Mouse (Mus musculus) cortical plate, adult 2 months (tissue): ENCODE measurements around the gene Myh4. TPM values are rescaled to one million over a fixed set of nuclear protein-coding genes. Genes with fewer than 3 reads are reported as not detected.

Experiments used
- H3K27ac ChIP-seq: fragments of 200-500 bp; 2 replicates; pipeline ENCODE4 v1.5.1; 2012; ENCODE audit warnings: low read length, control low read depth, inconsistent platforms; ENCODE audit not compliant: insufficient read depth
- H3K4me1 ChIP-seq: fragments of 200-500 bp; 2 replicates; pipeline ENCODE4 v1.6.1; 2011; ENCODE audit warnings: low read length; ENCODE audit not compliant: control insufficient read depth, insufficient read depth
- H3K4me3 ChIP-seq: fragments of 200-500 bp; 2 replicates; pipeline ENCODE4 v1.5.1; 2011; ENCODE audit warnings: mild to moderate bottlenecking, low read length, control low read depth; ENCODE audit not compliant: insufficient read depth
- CTCF ChIP-seq: fragments of 200-500 bp; IDR thresholded peaks from 2 replicates; pipeline ENCODE4 v1.5.1; 2011; ENCODE audit warnings: mild to moderate bottlenecking, control low read depth, low read length; ENCODE audit not compliant: insufficient read depth; ENCODE audit errors: extremely low read depth
- POLR2A ChIP-seq: fragments of 200-500 bp; IDR thresholded peaks from 2 replicates; pipeline ENCODE4 v1.6.1; 2011; ENCODE audit warnings: mild to moderate bottlenecking, low read length, control low read depth; ENCODE audit not compliant: insufficient read depth; ENCODE audit errors: extremely low read depth
- polyA plus RNA-seq: library from polyadenylated mRNA; depleted of rRNA; stranded (reverse); fragments of >200 nt; gene quantifications from 2 replicates; pipeline ENCODE4 v1.2.3, GENCODE M21; 2012; rRNA removed

Myh4 gene
- 0.15 and 0.21 TPM in 2 replicates for polyA plus RNA-seq

DNA sequence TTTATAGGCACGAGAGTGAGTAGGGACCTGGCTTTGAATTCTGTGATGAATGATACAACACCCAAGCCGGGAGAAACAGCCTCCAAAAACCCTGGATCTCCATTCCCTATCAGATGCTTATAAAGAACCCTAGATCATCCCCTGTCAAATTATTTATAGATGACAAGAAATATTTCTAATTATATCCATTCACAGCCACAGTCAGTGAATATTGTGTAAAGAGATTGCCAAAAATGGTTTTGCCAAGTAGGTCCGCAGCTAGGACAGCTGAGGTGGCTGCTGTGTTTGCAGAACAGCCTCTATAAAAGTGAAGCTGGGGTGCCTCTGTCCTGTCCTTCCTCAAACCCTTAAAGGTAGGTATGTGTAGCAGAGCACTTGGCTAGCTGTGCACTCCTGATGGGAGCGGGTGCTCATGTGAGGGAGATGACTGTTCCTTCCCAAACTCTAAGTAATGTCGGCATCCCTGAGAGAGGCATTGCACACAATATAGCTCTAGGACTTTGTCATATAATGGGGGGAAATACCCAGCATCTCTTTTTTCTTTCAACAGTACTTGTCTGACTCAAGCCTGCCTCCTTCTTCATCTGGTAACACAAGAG is at the start of gene Myh4:
Myh4 (plus strand) TSS at position 549 of the 599 bp plus-strand sequence.
- TF ChIP-seq POLR2A (no peak), CTCF (no peak)
- Histone ChIP-seq H3K4me3 (no peak within 1 kb of the TSS), H3K4me1 (peaks cover 3% of the 10 kb centered on the region; the same call in 1 of the 2 replicates), H3K27ac (no peak within 1 kb of the TSS)

DNA sequence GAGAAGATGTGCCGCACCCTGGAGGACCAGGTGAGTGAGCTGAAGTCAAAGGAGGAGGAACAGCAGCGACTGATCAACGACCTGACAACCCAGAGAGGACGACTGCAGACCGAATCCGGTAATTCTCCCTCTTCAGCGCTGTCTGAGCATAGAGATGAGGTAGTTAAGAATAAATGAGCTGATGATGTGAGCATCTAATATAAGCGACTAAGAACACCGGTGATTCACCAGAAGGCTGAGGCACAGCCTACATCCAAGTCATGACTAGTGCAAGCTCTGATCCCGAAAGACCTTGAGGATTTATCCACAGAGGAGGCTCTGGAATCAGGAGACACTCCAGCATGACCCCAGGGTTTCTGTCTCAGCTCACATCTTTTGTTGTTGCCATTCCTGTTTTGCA is 47.5 kb upstream of the Myh4 start:
- TF ChIP-seq POLR2A (0 out of 2 replicates have a peak, but pooled peaks have one; percentile 29), CTCF (no peak)
- no peak overlapping the region for H3K4me3 ChIP-seq
- no peak overlapping the region for H3K27ac ChIP-seq
- peaks cover 2% of the 10 kb centered on the region for H3K4me1 ChIP-seq

DNA sequence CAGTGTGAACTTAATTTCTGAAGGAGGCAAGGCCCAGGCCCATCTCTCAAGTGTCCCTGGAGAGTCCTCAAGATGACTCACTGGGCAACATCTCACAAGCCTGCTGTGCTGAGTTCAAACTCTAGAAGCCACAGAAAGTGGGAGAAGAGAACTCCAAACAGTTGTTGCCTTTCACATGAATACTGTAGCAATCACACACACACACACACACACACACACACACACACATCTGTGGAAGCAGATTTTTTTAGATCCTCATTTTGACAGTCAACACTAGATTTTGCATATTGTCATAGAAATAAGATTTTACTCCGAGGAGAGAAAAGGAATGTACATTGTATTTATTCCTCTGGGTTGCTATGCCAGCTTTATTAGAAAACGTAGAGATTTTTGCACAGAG is 47.0 kb upstream of the Myh4 start:
- Histone ChIP-seq H3K4me1 (peaks cover 2% of the 10 kb centered on the region), H3K4me3 (no peak overlapping the region), H3K27ac (no peak overlapping the region)
- no peak for TF ChIP-seq POLR2A

DNA sequence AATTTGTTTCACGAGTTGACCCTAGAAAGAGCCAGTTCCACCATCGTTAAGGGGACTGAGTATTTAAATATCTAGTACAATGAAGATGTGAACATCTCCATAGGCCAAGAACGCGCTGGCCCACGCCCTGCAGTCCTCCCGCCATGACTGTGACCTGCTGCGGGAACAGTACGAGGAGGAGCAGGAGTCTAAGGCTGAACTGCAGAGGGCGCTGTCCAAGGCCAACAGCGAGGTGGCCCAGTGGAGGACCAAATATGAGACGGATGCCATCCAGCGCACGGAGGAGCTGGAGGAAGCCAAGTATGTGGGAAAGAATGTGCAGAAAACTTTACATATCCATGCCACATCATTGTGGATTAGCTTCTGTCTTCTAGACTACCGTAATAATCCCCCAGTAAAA is 46.3 kb upstream of the Myh4 start:
- no peak for TF ChIP-seq CTCF
- no peak for TF ChIP-seq POLR2A
- no peak overlapping the region for H3K27ac ChIP-seq
- peaks cover 2% of the 10 kb centered on the region for H3K4me1 ChIP-seq
- no peak overlapping the region for H3K4me3 ChIP-seq

DNA sequence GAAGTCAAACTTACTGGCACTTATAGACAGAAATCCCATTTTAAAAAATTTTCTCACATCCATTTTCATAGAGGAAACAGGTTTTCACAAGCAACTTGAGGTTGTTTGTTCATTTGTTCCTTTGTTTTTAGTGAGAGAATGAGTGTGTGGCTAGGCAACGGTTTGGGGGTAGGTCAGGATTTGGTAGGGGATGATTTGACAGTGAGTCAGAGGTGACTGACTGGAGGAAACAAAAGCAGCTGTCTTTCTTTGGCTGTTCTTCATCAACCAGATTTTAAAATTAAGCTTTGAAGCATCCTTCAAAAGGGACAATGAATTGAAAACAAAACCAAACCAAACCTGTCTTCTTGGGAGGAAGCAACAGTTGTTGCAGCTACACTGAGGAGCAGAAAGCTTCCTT is 38.5 kb upstream of the Myh4 start:
- Histone ChIP-seq H3K4me3 (no peak overlapping the region), H3K4me1 (no peaks in the 10 kb centered on the region), H3K27ac (no peak overlapping the region)
- no peak for TF ChIP-seq CTCF
- TF ChIP-seq POLR2A = no peak

DNA sequence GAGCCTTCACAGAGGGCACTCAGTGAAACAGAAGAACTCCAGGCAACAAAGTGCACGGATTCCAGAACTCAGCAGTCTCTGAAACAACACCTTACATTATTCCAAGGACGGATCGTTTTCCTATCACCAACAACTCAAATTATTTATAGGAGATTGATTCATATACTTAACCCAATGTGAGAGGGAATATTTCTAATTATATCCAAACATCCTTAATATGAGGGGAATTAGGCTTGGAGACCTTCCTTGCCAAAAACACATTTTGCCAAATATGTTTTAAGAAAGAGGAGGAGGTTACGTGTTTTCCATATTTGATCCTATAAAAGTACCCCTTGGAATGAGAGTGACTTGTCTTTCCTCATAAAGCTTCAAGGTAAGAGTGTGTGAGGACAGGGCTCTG is 38.1 kb upstream of the Myh4 start, which contains the start of gene Myh1:
Myh1 (plus strand) TSS at position 301 of the 400 bp plus-strand sequence.
- no peaks in the 10 kb centered on the region for H3K4me1 ChIP-seq
- H3K27ac ChIP-seq = no peak within 1 kb of the TSS
- TF ChIP-seq CTCF (no peak), POLR2A (no peak)
- no peak within 1 kb of the TSS for H3K4me3 ChIP-seq

DNA sequence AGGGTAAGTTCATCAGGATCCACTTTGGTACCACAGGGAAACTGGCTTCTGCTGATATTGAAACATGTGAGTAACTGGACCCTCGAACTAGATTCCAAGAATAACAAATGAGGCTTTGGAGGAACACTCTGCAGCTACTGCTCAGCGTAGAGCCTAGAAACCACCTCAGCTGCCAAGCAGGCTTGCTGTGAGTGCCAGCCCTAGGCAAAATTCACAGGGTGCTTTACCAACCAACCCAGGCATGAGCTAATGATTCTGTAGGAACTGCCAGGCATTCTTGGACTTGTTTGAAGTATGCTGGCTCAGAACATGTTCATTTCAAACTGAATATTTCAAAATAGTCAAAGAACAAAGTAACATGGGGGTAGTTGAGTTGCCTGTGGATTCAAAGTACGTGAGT is 33.1 kb upstream of the Myh4 start:
- H3K4me1 ChIP-seq = peaks cover 1% of the 10 kb centered on the region; the same call in 1 of the 2 replicates
- TF ChIP-seq CTCF (no peak), POLR2A (no peak)
- H3K27ac ChIP-seq = no peak overlapping the region
- H3K4me3 ChIP-seq = no peak overlapping the region

DNA sequence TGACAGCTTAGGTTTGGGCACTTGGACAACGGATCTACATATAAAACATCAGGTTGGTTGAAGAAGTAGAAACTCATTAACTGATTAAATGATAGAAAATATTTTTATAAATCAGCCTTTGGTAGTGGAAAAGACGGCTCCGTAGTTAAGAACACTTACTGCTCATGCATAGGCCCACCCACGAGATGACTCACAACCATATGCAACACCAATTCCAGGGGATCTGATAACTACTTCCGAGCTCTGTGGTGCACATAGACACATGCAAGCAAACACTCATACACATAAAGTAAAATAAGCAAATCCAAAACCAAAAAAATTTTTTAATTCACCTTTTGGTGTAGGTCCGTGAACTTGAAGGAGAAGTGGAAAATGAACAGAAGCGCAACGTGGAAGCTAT is 16.0 kb upstream of the Myh4 start:
- Histone ChIP-seq H3K4me1 (no peaks in the 10 kb centered on the region; the same call in 1 of the 2 replicates), H3K27ac (no peak overlapping the region), H3K4me3 (no peak overlapping the region)
- no peak for TF ChIP-seq POLR2A
- TF ChIP-seq CTCF = no peak

DNA sequence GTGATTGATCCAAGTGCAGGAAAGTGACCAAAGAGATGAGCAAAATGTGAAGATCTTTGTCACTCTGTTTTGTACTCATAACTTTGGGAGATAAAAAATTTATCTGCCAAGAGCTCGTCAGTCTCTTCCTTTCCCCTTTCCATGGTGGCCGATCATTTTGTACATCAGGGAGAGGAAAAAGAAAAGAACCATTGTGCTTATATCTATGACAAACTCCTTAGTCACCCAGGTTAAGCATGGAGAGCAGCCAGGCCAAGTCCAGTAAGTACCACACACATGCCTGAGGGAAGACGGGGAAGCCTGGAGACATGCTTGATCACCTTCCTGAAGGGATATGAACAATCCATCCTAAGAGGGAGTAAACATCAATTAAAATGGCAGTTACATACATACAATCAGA is 13.4 kb upstream of the Myh4 start:
- Histone ChIP-seq H3K27ac (no peak overlapping the region), H3K4me3 (no peak overlapping the region), H3K4me1 (peaks cover 4% of the 10 kb centered on the region; the same call in 1 of the 2 replicates)
- TF ChIP-seq CTCF (no peak), POLR2A (no peak)

DNA sequence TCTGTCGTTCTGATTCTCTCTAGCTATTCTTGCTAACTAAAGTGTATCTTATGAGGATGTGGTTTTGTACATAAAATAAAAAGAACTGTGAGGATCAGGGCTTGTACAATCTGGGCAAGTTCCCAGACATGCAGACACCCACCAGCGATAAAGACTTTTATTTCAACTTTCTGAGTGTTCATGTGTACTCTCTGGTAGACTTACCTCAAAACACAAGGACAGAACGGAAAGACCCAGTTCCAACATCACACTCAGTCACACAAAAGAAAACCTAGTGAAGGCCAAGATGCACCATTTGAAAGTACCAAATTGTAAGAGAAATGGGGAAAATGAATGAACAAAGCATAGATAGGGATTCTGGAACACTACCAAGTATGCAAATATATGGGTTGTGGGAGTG is 9.1 kb upstream of the Myh4 start:
- TF ChIP-seq CTCF = no peak
- no peak overlapping the region for H3K4me3 ChIP-seq
- H3K27ac ChIP-seq = no peak overlapping the region; the same call in 1 of the 2 replicates
- peaks cover 7% of the 10 kb centered on the region; the same call in 1 of the 2 replicates for H3K4me1 ChIP-seq
